Mouse (Mus musculus): Measurements from ENCODE around the gene Ube2h.
"Not testable (repeated sequence)": the region's sequence is repeated elsewhere in the genome, so short reads cannot be mapped to it uniquely, and the experiment has no call there.

Gene Ube2h

GRCm38 (mm10) chr6:30242928-30243327, 61.4 kb downstream of the Ube2h start:
- DNase-seq = no peak

DNA sequence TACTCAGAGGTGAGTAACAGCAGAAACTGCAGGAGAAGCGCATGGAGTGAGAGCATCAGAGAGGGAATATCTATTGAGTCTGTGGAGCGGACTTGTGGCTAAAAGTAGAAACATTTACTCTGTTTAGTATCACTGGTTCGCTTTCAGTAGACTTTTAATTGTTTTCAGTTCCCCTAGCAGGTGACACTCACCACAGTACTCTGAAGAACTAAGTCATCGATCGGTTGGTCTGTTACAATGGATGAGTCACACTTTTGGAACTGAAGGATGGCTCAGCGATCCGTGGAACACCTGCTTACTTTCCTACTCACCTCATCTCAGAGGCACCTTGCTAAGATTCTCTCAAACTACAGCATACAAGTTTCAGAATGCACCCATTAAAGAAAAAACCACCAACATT, 64.2 kb downstream of the Ube2h start:
- DNase-seq = no peak

DNA sequence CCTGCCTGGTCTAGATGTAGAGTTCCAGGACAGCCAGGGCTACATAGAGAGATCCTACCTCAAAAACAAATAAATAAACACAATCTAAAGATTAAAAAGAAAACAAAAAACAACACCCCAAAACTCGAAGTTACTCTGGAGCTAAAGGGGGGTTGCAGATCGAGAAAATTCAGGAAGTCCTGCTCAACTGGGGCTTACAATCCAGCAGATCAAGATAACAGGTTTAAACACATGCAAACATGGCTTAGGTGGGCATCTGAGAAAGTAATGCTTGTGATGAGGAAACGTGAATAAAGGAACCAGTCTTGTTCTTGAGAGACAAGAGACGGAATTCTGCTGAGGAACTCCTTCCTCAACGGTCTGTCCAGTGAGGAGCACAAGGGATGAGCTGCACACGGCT, 65.1 kb downstream of the Ube2h start:
- DNase-seq = no peak

DNA sequence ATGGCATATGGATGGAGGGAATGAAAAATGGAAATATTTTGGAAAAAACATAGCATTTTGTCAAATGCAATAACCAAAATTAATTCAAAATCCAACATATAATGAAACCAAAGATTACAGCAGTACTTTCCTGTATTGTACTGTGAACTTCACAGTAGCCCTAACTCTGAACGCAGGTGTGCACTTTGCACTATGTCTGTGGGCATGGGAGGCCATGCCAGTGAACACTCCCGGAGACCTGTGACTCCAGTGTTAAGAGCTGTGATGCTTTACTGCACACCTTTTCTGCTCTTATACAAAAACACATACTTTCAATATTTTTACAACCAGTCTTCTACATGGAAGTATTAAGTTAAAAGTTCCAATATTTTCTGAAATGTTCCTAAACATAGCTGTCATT, 66.3 kb downstream of the Ube2h start:
- DNase-seq = no peak

DNA sequence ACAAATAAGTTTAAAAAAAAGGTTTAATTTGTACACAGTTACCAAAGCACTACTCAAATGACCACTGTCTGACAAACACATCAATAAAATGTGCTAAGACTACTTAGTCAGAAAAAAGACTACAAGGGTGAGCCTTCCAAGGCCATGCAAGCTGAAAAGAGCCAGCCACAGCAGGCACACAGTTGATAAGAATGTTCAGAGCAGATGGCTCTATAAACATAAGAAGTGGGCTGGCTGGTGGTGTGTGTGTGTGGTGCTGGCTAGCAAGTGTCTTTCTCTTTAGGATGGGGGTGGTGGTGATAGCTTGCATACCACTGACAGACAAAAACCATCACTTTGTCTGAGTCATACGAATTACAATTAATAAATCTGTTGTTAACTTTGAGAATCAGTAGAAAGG, 67.8 kb downstream of the Ube2h start:
- DNase-seq = no peak

GRCm38 (mm10) chr6:30231758-30232293, 72.5 kb downstream of the Ube2h start:
- DNase-seq = no peak

DNA sequence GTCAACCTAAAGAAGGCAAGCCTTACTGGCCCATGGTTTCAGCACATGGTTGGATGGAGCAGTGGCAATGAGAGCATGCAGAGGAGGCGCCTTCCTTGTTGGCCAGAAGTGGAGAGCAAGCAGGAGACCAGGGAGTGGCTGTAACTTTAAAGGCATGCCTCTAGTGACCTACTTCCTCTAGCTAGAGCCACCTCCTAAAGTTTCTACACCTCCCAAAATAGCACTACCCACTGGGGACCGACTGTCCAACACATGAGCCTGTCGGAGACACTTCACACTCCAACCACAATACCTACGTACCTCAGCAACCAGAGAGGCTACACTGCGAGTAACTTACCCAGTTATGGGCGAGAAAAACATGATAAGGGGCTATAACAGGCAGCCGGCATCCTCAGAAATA, 74.1 kb downstream of the Ube2h start:
- DNase-seq = no peak

GRCm38 (mm10) chr6:30228921-30229320, 75.4 kb downstream of the Ube2h start:
- DNase-seq = no peak

GRCm38 (mm10) chr6:30228353-30228752, 76.0 kb downstream of the Ube2h start:
- DNase-seq = no peak

GRCm38 (mm10) chr6:30226971-30227700, 77.2 kb downstream of the Ube2h start:
- DNase-seq = no peak

DNA sequence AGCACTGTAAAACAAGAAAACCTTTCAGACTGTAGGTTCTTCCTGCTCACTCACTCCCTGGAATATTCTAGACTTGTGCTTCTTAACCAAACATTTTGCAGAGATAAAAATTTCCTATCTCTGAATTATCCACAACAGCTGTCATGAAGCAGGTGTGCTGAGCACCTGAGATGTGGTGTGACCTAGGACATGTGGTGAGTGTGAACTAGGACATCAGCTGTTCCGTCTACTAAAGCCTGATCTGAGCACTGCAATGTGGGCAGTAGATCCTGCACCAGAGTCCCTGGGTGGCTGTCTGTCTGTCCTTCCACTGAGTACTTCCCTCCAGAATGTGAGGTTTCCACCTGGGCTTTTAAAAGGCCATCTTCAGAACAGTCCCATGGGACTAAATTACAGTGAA, 79.6 kb downstream of the Ube2h start:
- no peak for DNase-seq

DNA sequence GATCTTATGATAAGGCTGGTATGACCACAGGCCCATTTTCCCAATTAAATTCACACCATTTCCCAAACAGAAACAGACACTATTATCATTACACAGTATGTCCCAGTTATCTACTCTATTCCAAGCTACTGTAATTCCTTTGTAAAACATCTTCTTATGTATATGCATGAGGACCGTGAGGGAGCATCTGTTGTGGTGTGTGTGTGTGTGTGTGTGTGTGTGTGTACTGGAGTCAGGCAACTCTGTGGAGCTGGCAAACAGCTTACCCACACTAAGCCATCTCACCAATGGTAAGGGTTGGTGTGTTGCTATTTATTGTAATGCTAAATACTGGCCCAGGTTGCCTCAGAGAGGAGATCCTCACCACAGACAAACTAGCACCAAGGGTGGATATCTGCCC, 82.0 kb downstream of the Ube2h start:
- no peak for DNase-seq

DNA sequence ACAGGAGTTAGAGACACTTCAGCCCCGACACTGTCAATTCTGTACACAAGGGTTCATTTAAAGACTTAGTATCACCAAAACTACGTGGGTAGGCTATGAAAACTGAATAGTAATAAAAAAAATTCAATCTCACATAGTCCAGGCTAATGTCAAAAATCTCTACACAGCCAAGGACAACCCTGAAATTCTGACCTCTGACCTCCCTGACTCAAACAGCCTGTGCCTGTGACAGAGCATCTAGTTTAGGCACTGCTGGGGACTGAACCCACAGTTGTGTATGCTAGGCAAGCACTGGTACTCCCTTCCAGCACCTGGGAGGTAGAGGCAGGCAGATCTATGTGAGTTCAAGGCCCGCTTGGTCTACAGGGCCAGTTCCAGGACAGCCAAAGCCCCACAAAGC, 86.8 kb downstream of the Ube2h start:
- DNase-seq = no peak

- DNase-seq = no peak
These were observed 91.9 kb downstream of the Ube2h start for GRCm38 (mm10) chr6:30212468-30212867.

GRCm38 (mm10) chr6:30211641-30212455, 92.5 kb downstream of the Ube2h start:
- DNase-seq = no peak

GRCm38 (mm10) chr6:30210788-30211187, 93.6 kb downstream of the Ube2h start:
- DNase-seq = peak; percentile 87

DNA sequence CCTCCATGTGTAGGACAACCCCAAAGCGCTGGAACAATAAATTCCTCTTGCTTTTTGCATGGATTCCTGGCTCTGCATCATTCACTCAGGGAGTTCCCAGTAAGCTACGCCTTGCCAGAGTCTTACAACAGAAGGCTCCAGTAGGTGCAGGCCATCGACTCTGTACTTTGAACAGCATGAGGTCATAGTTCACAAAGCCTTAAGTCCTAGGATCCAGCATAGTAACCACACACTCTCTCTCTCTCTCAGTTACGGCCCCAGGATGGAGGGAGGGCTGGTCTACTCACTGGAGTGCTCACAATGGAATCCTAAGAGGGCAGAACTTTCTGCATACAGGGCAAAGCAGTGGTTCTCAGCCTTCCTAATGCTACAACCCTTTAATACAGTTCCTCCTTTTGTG, 95.5 kb downstream of the Ube2h start:
- DNase-seq = no peak

DNA sequence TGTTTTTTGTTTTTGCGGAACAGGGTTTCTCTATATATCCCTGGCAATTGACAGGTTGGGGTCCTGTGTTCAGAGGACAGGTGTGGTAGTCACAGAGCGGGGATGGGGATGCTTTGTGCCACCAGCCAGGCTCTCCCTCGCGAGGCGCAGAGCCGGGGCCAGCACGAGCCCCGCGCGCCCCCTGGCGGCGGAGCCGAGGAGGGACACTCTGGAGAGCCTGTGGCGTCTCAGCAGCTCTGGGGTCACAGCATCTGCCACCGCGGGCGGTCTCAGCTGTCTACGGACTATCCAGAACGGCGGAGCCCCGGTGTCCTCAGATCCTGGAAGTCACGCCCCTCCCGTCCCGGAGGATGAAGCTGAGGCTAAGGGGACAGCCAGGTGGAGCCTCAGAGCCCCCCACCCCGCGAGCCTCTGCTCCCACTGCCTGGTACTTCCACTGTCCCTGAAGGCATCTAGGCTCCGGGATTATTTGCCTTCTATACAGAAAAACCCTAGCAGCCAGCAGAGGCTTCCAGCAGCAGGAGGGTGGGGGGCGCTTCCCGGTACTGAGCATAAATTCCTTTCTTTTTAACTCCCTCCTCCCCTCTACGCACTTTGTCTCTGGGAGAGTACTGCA, 98.6 kb downstream of the Ube2h start:
- peak; percentile 89 for DNase-seq

DNA sequence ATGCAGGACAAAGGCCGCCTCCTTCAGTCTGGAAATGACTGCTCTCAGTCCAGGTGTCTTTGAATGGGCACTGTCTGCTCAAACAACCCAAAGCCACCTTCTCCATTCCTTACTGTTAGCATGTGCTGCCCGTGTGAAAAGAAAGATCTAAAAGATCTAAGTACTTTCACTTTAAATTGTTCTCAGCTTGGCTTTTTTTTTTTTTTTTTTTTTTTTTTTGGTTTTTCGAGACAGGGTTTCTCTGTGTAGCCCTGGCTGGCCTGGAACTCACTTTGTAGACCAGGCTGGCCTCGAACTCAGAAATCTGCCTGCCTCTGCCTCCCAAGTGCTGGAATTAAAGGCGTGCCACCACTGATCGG, 99.2 kb downstream of the Ube2h start:
- DNase-seq = not testable (repeated sequence)

GRCm38 (mm10) chr6:30204383-30205179, 99.8 kb downstream of the Ube2h start:
- DNase-seq = peak; percentile 19

DNA sequence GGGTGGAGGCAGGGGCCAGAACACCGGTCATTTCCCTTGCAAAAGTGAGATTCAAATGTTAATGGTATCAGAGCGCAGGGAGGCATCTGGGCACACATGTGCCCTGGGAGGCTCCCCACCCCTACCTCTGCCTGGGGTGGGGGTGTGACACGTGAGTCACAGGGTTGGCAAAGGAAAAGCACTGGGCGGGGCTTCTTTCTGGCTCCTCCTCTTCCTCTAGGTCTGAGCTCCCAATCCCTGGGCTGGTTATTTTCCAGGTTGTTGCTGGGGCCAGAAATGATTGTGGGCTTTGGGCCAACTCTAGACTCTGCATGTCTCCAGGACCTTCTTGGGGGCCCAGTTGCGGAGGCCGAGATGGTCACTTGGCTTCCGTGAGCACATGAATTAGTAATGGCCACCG, 108.2 kb downstream of the Ube2h start:
- DNase-seq = no peak

DNA sequence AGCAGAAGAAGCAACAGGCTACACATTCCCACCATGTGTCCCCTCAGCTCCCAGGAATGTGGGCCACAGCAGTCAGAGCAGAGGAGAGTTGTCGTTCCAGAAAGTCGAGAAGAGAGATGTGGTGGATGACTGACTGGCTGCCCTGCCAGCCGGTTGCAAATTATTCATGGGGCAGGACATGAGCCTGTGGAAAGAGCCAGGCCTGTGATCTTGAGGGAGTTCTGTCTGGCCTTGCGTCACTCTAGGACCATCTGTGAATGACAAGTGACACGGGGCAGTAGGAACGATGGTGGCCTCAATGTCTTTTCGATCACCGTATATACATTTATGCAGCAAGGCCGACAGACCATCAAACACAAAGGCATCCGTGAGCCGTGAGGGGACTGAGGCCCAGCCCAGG, 108.7 kb downstream of the Ube2h start:
- DNase-seq = no peak

DNA sequence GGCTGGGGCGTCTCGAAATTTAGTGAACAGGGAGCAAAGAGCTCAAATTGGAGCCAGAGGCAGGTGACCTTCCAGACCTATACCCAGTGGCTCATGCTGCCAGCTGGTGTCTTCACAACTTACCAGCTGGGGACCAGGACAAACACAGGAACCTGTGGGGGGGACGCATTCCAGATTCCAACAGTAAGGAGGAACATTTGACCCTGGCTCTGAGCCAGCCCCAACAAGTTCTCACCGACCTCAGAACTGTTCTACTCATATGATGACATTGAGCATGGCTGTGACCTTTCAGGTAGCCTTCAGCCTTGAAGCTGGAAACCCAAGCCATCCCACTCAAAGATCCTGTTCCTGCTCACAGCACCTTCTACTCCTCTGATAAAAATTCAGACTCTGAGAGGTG, 120.7 kb downstream of the Ube2h start:
- DNase-seq = no peak
